Mouse (Mus musculus): ENCODE results near the gene Nod1.
"Not testable (repeated sequence)": the region's sequence is repeated elsewhere in the genome, so short reads cannot be mapped to it uniquely, and the experiment has no call there.

Nod1 gene

DNA sequence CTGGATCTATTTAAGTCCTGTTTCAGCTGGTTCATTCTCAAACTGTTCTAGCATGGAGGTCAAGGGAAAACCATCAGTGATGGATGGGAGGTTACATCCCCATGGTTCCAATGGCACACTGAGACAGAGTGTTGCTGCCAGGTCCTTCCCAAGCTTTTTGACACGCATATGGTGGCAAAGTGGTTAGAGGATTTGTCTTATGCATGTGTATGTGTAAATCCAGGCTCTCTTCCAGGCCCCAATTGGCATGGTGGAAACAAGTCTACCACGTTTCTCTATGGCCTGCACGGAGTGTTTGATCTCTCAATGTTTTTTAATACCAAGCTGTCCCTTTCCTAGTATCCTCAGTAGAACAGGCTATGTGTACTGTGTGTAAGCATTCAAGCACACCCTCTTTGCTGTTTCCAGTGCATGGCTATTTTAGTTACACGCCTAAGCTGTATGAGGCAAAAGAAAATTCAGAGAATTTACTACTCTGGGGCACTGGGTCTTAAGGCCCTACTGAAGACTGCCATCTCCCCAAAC lies 11.2 kb upstream of the Nod1 start:
- DNase-seq (ENCODE audit: extremely low spot score, low spot score) = no peak

DNA sequence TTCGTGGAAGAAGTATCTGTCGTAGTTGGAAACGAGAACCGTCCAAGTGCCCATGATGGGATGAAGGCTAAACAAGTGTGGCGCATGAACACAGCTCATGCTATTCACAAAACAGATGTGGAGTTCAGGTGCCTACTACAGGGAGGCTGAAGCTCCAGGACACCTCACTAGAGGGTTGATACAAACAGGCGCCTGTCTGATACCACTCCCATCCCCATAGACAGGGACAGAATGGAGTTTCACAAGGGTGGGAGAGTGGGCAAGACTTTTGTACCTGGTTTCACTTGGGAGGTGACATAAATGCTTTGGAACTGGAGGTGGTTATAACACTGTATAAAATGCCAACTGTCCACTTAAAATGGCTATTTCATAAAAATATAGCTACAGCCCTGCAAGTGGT lies 7.0 kb upstream of the Nod1 start:
- DNase-seq (ENCODE audit: extremely low spot score, low spot score) = no peak

DNA sequence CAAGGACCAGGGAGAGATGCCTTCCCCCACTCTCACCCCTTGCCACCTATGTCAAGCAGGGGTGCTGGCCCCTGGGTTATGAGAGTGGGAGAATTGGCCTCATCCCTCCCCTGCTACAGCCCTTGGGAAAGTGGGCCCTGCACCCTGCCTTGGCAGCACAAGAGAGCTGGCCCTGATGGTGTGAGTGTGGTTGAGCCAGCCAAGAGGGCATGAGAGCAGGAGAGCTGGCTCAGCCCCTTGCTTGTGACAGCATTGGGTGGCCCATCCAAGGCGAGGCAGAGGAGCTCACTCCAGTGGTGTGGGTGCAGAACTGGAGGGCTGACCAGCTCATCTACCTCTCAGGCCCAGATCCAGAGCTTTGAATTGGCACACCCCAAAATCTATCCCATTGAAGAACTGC lies 3.2 kb upstream of the Nod1 start:
- DNase-seq (ENCODE audit: extremely low spot score, low spot score) = no peak

DNA sequence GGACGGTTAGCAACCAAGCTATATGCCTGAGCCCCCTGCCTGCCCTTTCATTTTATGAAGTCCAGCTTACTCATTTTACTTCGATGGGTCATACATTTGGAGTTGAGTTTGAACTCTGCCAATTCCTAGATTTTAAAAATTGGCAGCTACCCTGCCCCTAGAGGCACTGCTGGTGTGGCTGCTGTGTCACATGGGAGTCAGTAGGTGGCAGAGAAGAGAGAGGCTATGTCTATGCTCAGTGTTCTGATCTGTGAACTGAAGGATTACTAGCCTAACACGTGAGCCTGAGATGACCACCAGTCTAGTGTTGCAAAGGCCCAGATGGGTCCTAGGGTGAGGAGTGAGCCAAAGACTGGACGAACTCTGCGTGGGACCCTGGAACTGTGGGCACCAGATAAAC lies 2.1 kb upstream of the Nod1 start:
- DNase-seq (ENCODE audit: extremely low spot score, low spot score) = no peak

DNA sequence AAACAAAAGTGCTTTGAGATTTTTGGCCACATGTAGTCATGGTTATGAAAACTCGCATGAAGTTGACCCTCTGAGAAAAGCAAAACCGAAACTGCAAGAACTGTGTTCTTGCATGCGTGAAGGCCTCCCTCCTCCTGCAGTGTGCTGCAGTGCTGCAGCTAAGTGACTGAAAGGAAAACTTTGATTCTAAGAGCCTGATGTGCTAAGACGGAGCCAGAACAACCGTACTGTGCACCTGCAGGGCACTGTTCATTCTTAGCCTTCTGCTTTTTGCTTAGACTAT lies 458 bp upstream of the Nod1 start:
- no peak for DNase-seq (ENCODE audit: extremely low spot score, low spot score)

DNA sequence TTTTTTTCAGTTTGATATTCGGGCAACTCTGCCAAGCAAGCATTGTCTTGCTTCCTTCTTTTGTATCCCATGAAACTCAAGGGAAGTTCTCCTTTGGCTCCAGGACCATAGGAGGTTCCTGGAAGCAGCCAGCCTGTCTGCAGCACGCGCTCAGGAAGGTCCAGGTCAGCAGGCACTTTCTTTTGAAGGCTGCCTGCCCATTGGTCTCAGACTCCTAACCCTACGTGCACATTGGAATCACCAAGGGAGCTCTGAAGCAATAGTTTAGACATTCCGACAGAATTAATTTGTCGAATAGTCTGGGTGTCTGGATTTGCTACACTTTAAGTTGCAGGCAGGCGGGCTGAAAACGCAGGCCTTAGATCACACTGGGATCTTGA lies 691 bp downstream of the Nod1 start:
- DNase-seq (ENCODE audit: extremely low spot score, low spot score) = no peak

DNA sequence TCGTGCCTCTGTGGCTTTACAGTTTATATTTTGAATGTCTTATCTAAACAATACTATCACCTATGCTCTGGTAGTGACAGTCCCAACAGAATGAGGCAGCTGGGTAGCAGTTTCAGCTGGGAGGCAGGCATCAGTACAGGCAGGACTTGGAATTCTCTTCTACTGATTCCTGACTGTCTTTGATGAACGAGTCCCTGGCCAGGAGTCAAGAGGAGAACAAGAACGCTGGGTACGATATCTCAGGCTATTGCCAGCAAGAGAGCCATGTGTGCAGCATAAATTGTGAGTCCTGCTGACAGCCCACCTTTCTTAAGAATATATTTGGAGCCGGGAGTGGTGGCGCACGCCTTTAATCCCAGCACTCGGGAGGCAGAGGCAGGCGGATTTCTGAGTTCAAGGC lies 1.9 kb downstream of the Nod1 start:
- no peak for DNase-seq (ENCODE audit: extremely low spot score, low spot score)

DNA sequence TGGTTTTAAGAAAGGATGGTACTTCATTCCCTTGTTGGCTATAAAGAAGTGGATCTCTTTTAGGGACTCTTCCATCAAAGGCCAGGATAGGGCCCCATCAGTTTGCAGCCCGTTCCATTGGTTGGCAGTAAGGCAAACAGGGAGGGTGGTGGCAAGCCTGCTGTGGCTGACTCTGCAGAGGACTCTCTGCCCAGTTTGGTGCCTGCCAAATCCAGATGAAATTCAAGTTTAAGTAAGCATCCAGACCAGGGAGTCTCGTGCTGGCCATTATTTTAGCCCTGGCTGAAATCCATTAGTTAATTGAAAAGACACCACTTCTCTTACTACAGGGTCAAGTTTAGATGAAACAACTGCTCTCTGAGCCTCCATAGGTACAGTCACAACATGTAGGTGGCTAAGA lies 2.6 kb downstream of the Nod1 start:
- DNase-seq (ENCODE audit: extremely low spot score, low spot score) = no peak

DNA sequence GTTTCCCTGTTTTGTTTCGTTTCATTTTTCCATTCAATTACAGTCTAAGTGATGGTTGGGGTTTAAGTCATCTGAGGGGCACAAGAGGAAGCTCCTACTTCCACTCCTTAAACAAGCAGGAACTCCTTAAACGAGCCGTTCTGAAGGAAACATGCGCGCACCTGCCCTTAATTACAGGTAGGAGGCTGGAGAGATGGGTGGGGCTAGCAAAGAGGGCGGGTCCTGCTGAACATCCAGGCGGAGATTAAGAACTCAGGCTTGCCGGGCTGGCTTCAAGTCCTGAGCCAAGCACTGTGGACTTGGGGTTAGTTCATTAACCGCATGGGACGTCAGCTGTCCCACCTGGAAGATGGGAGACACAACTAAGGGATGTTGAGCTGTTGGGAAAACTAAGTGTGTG lies 4.8 kb downstream of the Nod1 start:
- no peak for DNase-seq (ENCODE audit: extremely low spot score, low spot score)

DNA sequence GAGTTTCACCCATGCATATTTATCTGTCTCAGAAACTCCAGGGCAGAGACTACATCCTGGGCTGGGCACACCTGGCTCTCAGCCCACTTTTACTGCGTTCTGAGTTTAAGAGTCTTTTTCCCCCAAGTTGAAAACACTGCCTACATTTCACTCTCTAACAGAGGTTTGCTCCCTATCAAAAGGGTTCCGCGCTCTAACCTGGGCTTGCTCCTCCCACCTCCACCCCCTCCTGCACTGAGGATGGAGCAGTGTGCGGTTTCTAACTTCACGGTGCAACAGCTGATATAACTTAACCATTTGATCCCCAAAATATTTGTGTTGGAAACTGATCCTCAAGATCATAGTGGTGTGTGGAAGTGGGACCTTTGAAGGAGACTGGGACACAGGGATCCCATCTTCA lies 7.2 kb downstream of the Nod1 start:
- DNase-seq (ENCODE audit: extremely low spot score, low spot score) = no peak

DNA sequence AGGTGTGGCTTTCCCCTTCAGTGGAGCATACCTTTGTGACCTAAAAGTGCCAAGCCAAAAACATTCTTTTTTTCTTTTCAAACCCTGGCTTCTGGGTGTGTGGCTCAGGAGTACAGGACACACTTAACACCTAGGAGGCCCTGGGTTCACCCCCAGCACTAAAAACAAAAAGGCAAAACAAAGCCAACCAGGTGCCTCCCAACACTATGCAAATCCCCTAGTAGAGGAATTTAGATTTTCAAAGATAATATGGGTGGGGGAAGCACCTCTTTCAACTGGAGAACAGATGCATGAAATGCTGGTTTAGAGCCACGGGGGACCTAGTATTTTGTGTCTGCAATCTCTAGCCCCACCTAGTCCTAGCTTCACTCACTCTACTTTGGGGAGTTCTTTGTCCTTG lies 7.7 kb downstream of the Nod1 start:
- DNase-seq (ENCODE audit: extremely low spot score, low spot score) = no peak

DNA sequence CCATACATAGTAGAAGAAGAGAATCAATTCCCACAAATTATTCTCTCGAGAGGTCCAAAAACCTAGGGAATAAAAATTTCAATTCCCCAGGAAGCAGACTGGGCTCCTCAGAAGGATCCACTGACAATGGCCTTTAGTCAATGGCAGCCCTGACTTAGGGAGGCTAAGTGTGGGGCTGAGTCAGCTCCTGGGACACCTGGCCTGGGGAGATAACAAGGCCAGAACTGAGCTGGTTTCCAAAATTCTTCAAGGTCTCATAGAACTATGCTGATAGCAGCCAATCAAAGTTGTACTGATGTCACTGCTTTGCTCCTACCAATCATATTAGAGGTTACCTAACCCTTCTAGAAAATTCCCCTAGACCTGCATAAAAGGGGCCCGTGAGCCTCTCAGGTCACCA lies 8.8 kb downstream of the Nod1 start:
- no peak for DNase-seq (ENCODE audit: extremely low spot score, low spot score)

DNA sequence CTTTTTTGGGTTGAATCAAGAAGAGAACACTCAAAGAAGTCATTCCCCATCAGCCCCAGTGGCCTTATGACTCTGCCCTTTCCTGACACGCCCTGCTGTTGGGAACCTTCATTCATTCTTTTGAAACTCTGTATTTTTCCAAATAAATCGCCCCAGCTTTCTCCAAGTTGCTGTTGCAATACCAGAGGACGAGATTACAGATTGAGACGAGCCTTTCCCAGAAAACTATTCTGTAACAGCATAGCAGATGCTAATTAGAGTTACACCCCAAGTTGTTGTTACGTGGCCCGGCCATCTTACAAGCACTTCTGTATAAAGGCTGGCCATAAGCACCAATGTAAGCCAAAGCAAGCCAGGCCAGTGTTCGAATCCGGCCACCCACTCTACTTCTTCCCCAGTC lies 14.8 kb downstream of the Nod1 start:
- DNase-seq (ENCODE audit: extremely low spot score, low spot score) = no peak

DNA sequence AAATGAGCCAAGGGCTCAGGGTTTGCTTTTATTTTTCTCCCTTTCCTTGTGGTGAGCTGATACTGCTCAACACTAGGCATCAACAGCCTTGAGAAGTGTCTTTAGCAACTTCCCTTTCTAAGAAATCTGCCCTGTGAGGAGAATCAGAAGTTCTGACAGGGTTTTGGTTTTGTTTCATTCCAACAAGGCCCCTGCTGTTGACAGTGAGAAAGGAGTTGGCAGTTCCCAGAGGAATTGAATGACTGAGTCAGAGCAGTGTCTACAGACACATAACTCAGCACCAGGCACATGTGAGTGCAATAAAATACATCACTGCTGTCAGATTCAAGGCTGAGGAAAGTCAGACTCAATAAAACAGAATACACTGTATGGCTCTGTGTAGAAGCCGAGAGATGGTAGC lies 16.0 kb downstream of the Nod1 start:
- DNase-seq (ENCODE audit: extremely low spot score, low spot score) = no peak

DNA sequence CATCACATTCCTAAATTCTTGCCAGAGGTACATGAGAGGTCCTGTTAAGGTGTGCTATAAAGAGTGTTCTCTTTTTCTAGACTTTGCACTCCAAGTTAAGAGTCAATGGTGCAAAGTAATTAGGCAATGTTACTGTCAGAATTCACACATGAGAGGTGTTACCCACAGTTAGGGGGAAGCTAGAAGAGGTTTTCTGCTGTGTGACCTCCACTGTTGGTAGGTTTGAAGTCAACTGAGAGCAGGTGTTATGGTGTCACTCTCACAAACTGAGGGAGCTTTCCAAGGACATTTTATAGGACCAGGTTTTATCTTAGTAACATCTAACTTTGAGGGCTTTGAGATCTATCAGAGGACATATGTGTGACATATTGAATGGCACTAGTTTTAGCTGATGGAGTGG lies 16.5 kb downstream of the Nod1 start:
- no peak for DNase-seq (ENCODE audit: extremely low spot score, low spot score)

DNA sequence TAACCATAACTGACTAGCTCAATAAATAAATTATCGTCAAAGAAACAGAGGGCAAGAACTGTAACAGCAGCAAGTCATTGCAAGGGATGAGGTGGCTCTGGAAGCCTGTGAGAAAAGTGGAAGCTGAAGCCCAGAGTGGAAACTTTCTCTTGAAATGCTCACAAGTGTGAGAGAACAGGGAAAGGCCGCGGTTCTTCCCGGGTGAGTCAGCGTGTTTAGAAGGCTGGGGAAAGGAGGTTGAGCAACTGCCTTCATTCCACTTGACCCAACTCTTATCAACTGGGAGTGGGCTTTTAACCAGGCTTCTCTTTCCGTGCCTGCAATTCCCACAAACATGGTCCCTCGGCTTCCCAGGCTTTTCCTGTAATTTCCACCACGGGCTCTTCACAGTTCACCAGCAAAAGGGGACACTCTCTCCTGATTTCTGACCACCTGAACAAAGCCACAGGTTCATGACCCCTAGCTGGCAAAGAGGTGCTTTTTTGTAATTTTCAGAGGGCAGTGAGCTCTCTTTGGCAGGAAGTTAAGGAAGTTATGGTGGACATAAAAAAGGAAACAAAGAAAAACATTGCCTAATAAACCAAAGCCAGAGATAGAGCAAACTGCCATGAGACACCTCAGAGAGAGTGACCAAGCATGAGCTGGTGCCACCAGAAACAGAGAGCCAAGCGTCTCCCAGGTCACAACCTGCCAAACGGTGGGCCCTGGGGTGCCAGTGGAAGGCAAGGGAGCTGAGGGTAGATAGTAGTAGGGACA lies 17.6 kb downstream of the Nod1 start:
- no peak for DNase-seq (ENCODE audit: extremely low spot score, low spot score)

DNA sequence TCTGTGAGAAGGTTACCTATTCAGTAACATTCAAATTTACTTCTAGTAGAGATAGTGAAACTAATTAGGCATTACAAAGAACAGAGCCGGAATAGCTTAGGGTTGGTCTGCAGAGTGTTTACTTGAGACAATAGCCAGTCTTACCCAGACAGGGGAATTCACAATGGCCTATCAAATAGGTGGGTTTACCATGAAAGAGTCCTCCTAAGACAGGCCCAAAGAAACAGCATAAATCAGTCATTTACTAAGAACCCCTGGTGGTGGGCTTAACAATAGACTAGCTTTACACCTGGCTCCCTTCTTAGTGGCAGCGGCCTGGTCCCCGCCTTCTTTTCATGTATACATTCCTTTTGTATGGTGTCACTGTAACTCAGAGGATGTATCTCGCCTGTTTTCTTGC lies 19.0 kb downstream of the Nod1 start:
- not testable (repeated sequence) for DNase-seq (ENCODE audit: extremely low spot score, low spot score)

DNA sequence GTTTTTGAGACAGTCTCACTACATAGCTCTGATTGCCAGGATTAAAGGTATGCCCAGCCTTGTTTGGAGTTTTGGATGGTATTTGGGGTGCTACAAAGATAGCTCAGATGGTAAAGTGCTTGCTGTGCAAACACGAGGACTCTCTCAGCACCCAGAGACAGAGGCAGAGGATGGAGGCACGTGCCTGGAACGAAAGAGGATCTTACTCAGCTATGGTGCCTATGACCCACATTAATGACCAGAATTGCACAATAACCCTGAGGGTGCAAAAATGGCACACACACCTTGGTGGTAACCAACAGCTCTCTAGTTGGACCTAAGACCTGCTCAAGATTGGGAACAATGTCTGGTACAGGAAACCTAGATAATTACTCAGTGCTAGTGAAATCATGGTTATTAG lies 19.9 kb downstream of the Nod1 start:
- DNase-seq (ENCODE audit: extremely low spot score, low spot score) = no peak

DNA sequence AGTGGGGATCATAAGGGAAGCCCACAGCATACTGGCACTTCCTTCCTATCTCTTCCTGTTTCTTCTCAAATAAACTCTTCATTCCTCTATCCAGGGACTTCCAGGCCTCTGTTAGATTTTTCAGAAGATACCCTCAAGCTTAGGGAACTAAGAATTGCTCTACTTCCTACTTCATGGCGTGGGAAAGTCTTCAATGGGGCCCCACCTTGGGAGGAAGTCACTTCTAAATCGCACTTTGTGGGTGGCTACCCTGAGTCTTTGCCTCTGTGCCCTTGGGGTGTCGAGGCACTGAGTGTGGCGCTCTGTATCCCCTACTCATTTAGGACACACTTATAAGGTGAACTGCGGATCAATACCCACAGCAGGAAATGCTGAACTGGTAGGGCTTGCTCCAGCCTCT lies 23.7 kb downstream of the Nod1 start:
- DNase-seq (ENCODE audit: extremely low spot score, low spot score) = no peak

DNA sequence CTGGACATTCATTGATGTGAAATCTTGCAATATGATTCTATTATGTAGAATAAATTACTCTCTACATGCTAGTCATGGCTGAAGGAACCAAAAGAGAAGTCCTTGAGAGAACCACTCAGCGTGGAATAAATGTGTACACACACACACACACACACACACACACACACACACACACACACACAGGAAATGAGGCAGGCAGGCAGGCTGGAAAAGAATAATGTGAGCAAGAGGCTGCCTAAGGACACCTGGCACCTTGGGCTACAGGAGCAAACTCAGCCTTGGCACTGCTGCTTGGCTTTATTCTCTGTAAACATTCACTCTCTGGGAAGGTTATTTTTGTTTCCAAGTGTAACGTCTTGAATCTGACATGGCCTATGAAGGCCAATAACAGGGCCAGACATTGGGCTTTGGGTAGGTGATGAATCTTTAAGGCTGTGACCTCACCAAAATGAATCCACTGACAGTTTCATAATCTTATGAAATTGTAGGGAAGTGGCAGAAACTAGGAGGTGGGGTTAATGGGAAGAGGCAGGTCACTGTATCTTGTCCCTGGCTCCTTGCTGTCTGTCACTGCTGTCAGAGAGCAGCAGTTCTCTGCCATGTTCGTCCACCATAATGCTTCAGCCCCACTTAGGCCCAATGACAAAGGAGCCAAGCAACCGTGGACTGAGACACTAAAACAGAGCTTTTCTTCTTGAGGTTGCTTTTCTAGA lies 26.0 kb downstream of the Nod1 start:
- no peak for DNase-seq (ENCODE audit: extremely low spot score, low spot score)

DNA sequence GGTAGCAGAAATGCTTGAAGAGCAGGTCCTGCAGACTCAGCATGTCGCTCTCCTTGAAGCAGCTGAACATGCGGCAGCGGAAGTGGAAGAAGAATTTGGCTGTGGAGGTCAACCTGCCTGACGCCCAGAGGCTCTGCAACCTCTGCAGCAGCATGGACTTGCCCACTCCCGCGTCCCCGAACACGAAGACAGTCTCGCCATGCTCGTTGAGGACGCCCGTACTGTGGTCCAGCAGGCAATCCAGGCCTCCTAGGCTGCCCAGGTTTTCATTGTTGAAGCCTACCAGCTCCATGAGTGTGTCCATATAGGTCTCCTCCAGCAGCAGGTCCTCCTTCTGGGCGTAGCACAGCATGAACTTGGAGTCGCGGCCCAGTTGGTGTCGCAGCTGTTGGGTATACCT lies 27.9 kb downstream of the Nod1 start:
- peak; percentile 17 for DNase-seq (ENCODE audit: extremely low spot score, low spot score)

DNA sequence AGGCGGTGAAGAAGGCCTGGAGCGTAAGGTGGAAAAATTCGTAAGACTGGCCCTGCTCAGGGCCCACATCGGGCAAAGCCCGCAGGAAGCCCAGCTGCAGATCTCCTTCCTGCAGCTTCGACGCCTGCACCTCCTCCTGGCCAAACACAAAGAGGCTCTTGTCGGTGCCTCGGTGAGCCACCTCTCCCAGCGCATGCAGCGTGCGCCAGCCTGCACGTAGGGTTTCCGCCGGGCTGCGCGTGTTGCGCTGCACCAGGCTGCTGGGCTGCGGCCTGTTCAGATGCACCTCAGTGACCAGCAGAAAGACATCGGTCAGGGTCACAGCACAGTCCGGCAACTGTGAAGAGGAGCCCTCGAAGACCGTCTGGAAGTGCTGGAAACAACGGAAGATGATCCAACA lies 28.7 kb downstream of the Nod1 start:
- peak; percentile 23 for DNase-seq (ENCODE audit: extremely low spot score, low spot score)

DNA sequence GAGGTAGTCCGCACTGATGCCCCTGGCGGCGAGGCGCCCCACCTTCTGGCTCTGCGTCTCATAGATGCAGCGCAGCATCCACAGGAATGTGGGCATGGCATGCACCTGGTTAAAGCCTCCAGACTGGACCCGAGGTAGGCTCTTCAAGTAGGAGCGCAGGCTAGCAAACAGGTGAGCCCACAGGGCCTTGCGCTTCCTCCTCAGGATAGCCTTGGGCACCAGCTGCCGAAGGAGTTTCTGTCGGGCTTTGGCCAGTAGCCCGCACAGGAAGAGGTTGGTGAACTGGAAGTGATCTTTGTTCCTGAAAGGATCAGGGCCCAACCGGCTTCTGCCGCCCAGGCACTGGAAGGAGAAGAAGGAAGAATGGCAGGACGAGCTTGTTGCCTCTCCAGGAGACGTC lies 29.1 kb downstream of the Nod1 start:
- DNase-seq (ENCODE audit: extremely low spot score, low spot score) = no peak
